Mouse (Mus musculus) heart, postnatal 4 days (tissue): ENCODE results near the gene Pdia6. TPM values are rescaled to one million over a fixed set of nuclear protein-coding genes. Genes with fewer than 3 reads are reported as not detected.
A peak's percentile ranks its signal among the peaks of the same experiment; 100 is the strongest.

Experiments
- DNase-seq: peaks from one replicate; pipeline ENCODE4 v3.0.0; 2021
- total RNA-seq, 2 experiments: library from RNA; stranded (reverse); gene quantifications; 2 replicates each; pipeline ENCODE4 v1.2.3; 2021

Gene Pdia6
- total RNA-seq, 2 experiments from 2014 or later, result 130 to 153 TPM

DNA sequence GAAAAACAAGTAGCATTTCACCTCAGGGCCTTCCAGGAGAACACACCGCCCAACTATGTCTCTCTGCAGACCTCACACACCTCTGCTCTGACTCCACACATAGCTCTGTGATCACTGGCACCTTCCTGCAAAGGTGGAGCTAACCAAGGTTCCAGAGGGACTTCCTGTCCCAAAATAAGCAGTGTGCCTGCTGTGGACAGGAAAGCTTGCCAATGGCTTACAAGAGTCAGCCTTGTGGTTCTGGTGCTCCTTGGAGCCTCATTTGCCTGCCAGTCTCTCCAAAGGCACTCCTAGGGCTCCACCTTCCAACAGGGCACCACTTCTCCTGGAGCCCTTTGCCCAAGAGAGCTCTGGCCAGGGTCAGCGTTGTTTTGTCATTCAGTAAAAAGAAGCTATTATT lies 1.5 kb upstream of the Pdia6 start:
- no peak for DNase-seq

DNA sequence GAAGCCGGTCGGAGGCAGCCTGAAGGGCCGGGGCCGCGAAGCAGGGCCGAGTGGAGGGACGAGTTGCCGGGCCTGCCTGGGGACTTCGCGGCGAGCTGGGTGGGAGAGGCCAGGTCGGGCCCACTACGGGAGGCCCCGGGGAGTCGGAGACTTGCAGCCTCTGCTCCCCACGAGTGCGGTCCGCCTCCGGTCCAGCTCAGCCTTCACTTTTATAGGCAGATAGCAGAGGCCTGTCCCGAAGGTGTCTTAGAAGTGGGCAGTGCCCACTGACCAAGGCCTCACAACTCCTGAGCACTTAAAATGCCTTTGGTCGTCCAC lies 287 bp downstream of the Pdia6 start:
- DNase-seq, result no peak

DNA sequence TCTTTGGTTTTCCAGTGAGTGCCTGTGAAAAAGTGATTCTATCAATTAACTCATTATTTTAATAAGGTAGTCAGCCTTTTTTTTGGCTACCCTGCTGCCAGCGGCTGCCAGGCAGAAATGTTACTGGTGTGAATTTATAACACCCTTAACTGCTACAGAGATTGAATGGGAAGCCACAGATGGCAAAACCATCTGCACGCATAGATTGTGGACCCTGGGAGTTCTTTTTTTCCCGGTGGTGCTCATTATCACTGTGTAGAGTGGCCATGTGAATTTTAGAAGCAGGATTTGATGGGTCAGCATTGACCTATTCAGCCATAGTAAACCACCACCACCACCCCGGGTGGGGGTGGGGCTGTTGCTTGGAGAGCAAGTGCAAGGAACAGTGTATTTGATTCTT lies 971 bp downstream of the Pdia6 start:
- DNase-seq, result no peak

DNA sequence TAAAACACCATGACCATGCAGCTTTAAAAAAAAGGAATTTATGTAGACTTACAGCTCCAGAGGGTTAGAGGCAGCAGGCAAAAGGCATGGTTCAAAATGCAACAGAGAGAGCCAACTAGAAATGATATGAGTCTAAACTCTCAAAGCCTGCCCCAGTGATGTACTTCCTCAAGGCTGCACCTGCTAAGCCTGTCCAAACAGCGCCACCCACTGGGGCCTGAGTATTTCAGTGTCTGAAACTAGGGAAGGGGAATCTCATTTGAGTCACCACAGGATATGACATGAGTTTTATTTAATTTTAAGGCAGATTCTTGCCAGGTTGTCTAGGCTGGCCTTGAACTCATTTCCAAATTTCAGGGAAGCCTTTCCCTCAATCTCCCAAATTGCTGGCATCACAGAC lies 4.9 kb downstream of the Pdia6 start:
- DNase-seq, result peak; percentile 53

DNA sequence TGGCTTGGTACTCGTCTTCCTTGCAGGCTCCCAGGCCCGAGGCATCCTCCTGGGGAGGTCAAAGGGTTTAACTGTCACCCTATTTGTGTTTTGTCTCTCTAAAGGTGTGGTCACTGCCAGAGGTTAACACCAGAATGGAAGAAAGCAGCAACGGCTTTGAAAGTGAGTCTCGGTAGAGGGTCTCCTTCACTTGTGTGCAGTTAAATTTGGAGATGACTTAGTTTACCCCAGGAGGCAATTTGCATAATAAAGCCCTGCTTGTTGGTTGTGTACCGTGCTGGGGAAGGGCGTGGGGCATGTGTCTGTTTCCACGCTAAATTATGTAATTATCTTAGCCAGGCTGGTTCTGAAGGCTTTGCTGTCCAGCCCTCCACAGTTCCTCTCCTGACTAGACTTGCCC lies 7.5 kb downstream of the Pdia6 start:
- no peak for DNase-seq

DNA sequence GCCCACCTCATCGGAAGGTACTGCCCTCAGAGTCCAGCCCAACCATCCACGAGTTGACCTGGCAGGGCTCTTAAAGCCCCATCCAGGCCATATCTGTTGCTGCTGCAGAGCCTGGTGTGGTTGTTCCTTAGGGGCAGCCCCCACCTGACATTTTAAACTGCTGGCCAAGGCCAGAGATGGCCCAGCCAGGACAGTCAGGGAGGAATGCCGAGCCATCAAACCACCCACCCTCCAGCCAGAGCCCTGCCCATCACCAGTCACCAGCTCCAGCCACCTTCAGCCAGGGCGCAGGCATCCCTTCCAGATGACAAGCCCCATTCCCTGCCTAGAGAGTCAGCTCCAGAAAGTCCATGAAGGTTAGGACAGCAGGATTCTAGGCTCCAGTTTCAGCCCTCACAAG lies 22.2 kb downstream of the Pdia6 start:
- DNase-seq, result no peak

DNA sequence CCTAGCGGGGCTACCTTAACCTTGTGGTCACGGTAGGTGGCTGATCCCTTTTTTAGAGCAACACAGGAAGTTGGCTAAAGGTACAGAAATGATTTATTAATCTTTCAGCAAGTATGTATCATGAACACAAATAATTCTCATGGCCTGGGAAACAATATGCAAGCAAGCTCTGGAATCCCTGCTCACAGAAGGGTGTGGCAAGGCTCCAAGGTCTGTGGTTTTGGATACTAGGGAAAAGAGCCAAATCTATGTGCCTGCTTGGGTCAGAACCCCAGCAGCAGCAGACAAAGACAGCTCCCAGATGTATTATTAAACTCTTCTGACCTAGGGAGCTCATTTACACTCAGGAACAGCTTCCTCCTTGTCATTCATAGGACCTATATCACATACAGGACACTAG lies 22.7 kb downstream of the Pdia6 start:
- no peak for DNase-seq

DNA sequence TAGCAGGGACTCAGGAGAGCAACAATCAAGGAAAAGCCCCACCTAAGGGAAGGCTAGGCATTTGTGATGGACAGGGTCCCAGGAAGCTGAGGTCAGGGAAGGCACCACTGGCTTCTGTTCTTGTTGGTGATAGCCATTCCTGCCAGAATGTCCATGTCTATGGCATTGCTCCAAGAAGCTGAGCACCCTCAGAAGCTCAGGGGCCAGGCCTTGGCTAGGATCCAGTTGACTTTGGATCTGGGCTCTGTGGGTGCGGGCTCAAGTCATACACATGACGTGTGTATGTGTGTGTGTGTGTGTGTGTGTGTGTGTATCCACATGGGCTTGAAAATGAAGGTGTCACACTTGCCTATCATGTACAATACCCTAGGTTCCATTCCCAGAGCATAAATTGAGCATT lies 23.6 kb downstream of the Pdia6 start:
- peak; percentile 30 for DNase-seq

DNA sequence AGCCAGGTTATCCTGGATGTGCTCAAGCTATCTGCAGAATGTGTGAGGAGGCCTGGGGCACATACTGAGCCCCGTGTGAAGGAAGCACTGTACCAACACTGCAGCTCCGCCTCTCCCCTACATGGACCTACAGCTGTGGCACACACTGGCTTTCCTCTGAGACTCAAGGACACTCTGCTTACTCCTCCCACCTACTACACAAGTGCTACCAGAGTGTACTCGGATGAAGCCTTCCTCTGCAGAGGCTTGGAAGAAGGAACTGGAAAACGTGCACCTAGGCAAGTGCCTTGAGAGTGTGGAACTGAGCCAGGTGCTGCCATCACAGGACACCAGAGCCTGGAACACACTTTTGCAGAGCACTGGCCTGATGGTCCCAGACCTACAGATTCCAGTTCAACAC lies 24.2 kb downstream of the Pdia6 start:
- no peak for DNase-seq

DNA sequence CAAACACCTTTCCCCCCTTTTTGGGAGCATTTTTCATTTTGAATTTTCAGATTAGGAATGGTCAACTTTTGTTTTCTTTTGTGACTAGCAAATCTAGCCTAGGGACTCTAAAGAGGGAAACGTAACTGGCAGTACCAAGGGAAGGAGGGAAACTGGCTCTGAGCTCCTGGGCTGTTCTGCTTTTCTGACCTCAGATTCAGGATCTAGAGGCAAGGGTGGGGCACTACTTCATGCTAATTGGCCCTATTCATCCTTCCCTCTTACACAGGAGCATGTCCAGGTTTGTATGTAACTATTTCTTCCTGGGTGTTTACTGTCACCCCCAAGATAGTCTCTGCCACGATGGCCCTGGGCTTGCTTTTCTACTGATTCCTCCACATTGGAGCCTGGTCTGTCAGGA lies 30.6 kb downstream of the Pdia6 start:
- no peak for DNase-seq

DNA sequence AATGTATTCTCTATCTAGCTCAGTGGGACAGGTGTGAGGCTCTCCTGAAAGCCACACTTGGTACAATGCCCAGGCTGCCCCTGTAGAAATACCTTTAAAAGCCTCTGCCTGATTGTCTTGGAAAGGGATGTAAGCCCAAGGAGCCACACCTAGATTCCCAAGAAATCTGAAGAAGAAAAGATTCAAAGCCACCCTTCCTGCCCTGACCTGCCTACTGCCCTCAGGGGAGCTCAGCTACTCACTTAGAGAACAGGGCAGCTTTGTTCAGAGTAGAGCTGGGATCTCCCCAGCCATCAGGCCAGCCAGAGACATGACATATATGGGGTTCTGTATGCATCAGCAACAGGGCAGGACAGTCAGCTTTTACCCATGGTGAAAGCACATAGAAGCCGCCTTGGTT lies 33.6 kb downstream of the Pdia6 start:
- DNase-seq, result no peak

DNA sequence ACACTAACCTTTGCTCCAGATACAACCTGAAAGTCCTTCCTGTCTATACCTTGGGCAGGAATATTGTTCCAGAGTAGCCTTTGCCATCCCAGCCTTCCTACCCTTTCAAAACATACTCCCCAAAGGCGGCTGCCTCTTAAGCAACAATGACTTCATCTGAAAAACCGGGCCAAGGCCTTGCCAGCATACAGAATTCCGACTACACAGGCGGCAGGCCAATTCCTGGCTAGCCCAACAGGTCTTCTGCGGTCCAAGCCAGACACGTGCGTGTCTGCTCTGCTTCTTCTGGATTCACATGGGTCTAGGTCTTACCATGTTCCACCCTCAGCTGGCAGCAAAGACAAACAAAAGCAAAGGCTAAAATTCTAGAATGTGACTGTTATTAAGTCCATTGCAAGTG lies 39.1 kb downstream of the Pdia6 start:
- DNase-seq, result no peak

DNA sequence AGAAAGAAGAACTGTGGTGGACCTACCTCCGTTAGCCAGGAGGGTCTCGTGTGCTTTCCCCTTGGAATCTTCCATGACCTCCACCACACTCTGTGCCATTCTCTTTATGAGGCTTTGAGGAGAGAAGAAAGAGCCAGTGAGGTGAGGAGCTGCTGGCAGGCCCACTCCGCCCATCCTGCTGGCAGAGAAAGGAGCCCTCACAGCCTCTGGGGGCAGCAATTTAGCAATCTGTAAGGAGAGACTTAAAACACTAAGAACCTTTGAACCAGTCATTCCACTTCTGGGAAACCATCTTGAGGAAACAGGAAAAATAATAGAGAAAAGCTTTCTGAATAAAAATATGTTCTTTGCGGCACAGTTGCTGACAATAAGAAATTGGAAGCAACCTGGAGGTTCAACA lies 41.9 kb downstream of the Pdia6 start:
- DNase-seq, result no peak

DNA sequence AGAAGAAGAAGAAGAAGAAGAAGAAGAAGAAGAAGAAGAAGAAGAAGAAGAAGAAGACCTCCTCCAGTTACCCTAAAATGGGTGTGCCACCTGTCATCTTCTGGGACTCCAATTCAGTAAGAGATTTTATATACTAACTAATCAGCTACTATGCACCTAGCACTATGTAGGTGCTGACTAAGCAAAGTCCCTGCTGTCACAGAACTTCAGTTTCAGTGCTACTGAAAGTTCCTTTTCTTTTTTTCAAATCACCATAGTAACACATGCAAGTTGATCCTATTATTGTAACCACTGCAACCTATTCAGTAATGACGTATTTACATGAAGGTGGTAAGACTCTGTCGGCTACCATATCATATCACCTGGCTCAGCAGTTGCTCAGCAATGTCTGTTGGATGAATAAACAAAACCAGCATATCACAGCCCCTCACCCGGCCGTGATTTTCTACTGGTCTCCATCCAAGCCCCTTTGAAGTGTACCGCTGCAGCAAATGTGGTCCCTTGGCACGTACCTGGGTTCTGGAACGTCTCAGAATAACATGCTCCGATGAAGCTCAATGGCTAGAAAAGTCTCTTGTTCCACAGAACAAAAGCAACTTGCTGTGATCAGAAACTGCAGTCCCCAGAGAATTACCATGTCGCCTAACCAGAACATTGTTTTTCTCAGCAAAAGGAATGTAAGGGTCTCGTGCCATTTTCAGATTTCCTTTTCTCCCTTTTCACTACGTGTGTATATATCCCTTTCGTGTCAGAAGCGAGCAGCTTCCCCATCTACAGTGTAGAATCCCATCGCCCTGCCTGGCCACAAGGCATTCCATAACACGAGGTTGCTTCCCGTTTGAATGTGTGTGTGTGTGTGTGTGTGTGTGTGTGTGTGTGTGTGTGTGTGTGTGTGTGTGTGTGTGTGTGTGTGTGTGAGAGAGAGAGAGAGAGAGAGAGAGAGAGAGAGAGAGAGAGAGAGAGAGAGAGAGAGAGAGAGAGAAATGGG lies 44.8 kb downstream of the Pdia6 start:
- no peak for DNase-seq

DNA sequence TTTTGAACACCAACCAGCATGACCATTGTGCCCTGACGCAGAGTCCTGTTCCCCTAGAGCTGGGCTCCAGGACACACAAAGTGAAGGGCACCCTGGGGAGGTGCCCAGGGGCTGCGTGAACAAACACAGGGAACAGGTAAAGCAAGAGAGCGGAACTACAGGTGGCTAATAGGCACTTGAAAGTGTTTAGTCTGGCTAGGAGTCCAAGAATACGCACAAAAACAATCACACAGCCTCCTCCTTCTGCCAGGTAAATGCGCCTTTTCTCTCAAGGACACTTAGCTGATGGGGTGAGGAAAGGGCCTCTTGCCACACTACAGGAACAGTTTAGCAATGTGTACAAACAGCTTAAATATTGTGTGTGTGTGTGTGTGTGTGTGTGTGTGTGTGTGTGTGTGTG lies 49.8 kb downstream of the Pdia6 start:
- DNase-seq, result no peak

DNA sequence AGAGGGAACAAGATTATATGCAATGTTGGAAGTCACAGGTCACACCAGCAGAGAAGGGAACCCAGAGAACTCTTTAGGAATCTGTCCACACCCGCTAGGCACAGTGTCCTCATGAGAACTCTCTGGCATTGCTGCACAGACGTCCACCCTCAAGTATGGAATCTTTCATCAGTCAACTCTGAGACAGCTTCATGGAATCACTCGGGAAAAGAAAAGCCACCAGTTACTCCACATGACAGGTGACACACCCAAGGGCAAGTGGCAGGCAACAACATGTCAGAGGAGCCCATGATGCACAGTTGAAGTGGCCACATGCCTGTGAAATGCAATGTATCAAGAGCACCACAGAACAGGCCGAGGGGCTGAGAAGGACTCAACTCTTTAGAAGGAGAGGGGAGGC lies 51.6 kb downstream of the Pdia6 start:
- DNase-seq, result no peak

DNA sequence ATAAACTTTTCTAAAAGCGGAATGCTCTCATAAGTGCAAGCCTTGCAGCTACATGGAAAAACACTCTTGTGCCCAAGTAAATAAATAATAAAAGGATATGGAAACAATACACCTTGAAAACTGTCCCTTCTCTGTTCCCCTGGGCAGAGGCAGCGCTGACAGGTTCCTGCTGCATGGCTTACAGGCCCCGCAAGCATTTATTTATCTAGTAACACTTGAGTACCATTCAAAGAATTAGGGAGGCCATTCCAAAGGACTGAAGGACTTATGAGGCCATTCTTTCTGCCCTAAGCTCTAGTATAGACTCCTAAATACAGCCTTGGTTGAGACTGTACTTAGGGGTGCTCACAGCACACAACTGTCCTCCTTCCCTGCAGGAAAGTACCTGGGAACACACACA lies 52.1 kb downstream of the Pdia6 start:
- DNase-seq, result no peak

DNA sequence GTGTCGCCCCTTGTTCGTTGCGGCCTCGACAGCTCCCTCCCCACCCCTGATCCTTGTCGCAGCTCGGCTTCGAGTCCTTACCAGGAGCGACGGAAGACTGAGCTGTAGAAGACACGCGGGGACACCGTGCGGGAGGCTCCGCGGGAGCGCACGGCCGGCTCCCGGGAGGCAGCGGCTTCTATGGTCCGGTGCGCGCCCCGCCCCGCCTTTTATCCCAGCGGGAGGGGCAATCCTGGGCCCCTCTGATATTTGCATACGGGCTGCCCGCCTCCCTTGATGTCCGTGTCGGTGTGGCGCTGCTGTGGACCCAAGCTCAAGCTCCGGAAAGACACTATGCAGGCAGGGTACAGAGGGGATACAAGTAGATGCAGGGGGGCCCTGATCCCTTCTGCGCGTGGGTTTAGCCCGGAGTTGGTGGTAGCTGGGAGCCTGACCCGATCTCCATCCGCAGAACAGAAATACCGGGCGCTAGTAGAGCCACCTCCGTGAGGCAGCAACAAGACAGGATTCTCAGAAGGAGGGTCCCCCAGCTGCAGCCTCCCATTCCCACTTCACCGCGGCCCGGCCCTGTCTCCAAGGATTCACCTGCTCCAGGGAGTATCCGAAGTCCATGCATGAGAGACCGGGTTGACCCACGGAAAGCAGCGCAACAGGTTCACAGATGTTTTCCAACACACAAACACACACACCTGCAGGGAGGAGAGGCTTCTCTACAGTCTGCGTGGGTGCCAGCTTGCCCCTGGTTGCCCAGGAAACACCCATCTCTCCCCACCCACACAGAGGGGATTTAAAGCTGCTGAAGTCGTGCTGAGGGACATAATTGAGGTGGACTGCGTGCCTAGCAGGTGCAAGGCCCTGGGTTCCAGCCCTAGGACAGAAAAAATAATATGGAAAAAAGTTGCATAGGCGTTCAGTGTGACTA lies 58.5 kb downstream of the Pdia6 start:
- peak; percentile 7 for DNase-seq

DNA sequence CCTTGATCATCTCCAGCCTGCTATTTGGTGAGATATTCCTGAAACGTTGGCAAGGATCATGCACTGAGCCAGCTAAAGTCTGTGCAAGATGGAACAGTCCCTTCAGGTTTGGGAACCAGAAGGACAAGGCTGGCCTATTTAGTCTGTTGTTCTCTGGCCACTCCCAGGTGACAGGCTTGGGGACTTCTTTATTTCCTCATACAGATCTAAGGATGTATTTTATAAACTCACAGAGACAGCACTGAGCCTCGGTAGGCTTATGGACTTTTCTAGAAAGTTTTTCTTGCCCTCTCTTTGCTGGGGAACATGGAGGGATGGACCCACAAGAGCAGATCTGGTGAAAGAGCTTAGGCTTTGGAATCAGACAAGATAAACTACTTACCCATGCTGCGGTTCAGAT lies 62.9 kb downstream of the Pdia6 start, which contains the start of gene Atp6v1c2:
Gene Atp6v1c2, minus strand, starts transcription at position 101 of the 400 bp plus-strand sequence.
- DNase-seq, result no peak

DNA sequence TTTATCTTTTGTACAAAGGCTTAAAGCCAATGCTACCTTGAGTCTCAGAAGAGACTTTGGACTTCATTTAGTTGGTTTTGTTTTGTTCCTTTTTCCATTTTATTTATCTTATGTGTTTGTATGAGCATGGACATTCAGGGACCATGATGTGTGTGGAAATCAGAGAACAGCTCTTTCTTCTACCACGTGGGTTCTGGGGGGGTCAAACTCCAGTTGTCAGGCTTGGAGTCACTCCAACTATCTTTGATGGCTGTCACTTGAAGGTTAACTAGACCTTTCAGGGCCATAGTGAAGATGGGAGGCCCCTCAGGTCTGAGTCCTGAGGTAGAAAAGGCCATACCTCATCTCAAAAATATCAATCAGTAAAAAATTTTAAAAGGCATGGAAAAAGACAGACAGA lies 67.1 kb downstream of the Pdia6 start:
- no peak for DNase-seq
